Mouse (Mus musculus) layer of hippocampus, postnatal 25 days (tissue): ENCODE measurements around the gene Pagr1a. TPM values are rescaled to one million over a fixed set of nuclear protein-coding genes. Genes with fewer than 3 reads are reported as not detected.

Experiments
- microRNA-seq, 2 experiments: library from miRNA; unstranded; fragments of <30 nt; microRNA quantifications; one replicate each; pipeline ENCODE4 v1.2.0; 2021
- total RNA-seq, 2 experiments: library from RNA; stranded (reverse); gene quantifications; 2 replicates each; pipeline ENCODE4 v1.2.3; 2021

Gene Pagr1a
- total RNA-seq, 2 experiments from 2014 or later: 20.5 to 27.7 TPM

Small RNA genes within 50 kb of the gene (microRNA-seq; reads per million reads assigned to microRNA genes)
- 0 to 0.37 reads per million in 2 experiments for gene Gm44343

Other genes with a start within 250 kb of the Pagr1a start
- gene Ypel3, start 240.4 kb downstream of the Pagr1a start, total RNA-seq: 100 to 1,000 TPM; 268 to 293 TPM
- gene Tbx6, start 235.9 kb downstream of the Pagr1a start, total RNA-seq: under 1 TPM; 0.39 to 0.82 TPM
- gene Ppp4c, start 224.9 kb downstream of the Pagr1a start, total RNA-seq: 10 to 100 TPM; 53.3 to 55.0 TPM
- 10 to 100 TPM; 80.3 to 95.6 TPM for gene Fam57b, start 219.7 kb downstream of the Pagr1a start, total RNA-seq
- gene 4930451I11Rik, start 185.7 kb downstream of the Pagr1a start, total RNA-seq: not detected
- gene Doc2a, start 169.9 kb downstream of the Pagr1a start, total RNA-seq: 10 to 100 TPM; 15.6 to 16.2 TPM
- 10 to 100 TPM; 19.5 to 31.1 TPM for gene Hirip3, start 155.4 kb downstream of the Pagr1a start, total RNA-seq
- gene Ino80e, start 155.0 kb downstream of the Pagr1a start, total RNA-seq: 10 to 100 TPM; 50.7 to 51.7 TPM
- gene Taok2, start 132.6 kb downstream of the Pagr1a start, total RNA-seq: 100 to 1,000 TPM; 150 to 163 TPM
- gene Tmem219, start 94.4 kb downstream of the Pagr1a start, total RNA-seq: 10 to 100 TPM; 20.2 to 25.5 TPM
- 100 to 1,000 TPM; 150 to 160 TPM for gene Kctd13, start 88.5 kb downstream of the Pagr1a start, total RNA-seq
- 10 to 100 TPM; 33.4 to 36.6 TPM for gene Asphd1, start 67.8 kb downstream of the Pagr1a start, total RNA-seq
- gene Sez6l2, start 66.8 kb downstream of the Pagr1a start, total RNA-seq: 100 to 1,000 TPM; 411 to 438 TPM
- 100 to 1,000 TPM; 157 to 177 TPM for gene Cdipt, start 41.4 kb downstream of the Pagr1a start, total RNA-seq
- gene Cdiptos, start 41.3 kb downstream of the Pagr1a start, total RNA-seq: not detected
- gene Mvp, start 2.7 kb downstream of the Pagr1a start, total RNA-seq: 1 to 10 TPM; 7.0 to 7.4 TPM
- gene Pagr1b, start 868 bp downstream of the Pagr1a start, total RNA-seq: not detected
- 10 to 100 TPM; 51.0 to 57.8 TPM for gene Gm42742, start 3.7 kb upstream of the Pagr1a start, total RNA-seq
- 100 to 1,000 TPM; 226 to 235 TPM for gene Prrt2, start 3.9 kb upstream of the Pagr1a start, total RNA-seq
- 100 to 1,000 TPM; 272 to 282 TPM for gene Maz, start 9.7 kb upstream of the Pagr1a start, total RNA-seq
- 1 to 10 TPM; 6.7 to 8.7 TPM for gene Kif22, start 25.1 kb upstream of the Pagr1a start, total RNA-seq
- gene Zg16, start 70.0 kb upstream of the Pagr1a start, total RNA-seq: not detected
- gene AI467606, start 74.0 kb upstream of the Pagr1a start, total RNA-seq: 1 to 10 TPM; 1.2 to 1.5 TPM
- under 1 TPM; 0.30 to 0.35 TPM for gene Qprt, start 104.9 kb upstream of the Pagr1a start, total RNA-seq
- under 1 TPM; 0.28 to 0.42 TPM for gene Spn, start 120.5 kb upstream of the Pagr1a start, total RNA-seq
- gene Cd2bp2, start 178.7 kb upstream of the Pagr1a start, total RNA-seq: 10 to 100 TPM; 92.1 to 95.7 TPM
- gene Tbc1d10b, start 191.1 kb upstream of the Pagr1a start, total RNA-seq: 10 to 100 TPM; 97.2 to 99.9 TPM
- gene Mylpf, start 191.5 kb upstream of the Pagr1a start, total RNA-seq: 1 to 10 TPM in 1 of 2 experiments, under 1 TPM in 1; 0.96 to 2.9 TPM
- gene Zfp553, start 215.7 kb upstream of the Pagr1a start, total RNA-seq: 10 to 100 TPM; 18.0 to 20.6 TPM
- gene Sept1, start 215.8 kb upstream of the Pagr1a start, total RNA-seq: 1 to 10 TPM; 4.0 to 4.2 TPM
- 10 to 100 TPM; 67.4 to 73.4 TPM for gene Zfp771, start 226.9 kb upstream of the Pagr1a start, total RNA-seq
- 10 to 100 TPM; 21.7 to 27.7 TPM for gene Dctpp1, start 243.4 kb upstream of the Pagr1a start, total RNA-seq